Mouse (Mus musculus) midbrain, embryonic 11.5 days (tissue): ENCODE data around the gene Tardbp. TPM values are rescaled to one million over a fixed set of nuclear protein-coding genes. Genes with fewer than 3 reads are reported as not detected.
A peak's percentile ranks its signal among the peaks of the same experiment; 100 is the strongest.

Experiments
- ATAC-seq: fragments of 200-750 bp; cut with Nextera tagmentation; 2 replicates; pipeline ENCODE4 v1.8.0; 2017; ENCODE audit warnings: moderate TSS enrichment, moderate library complexity; ENCODE audit not compliant: low FRiP score
- DNase-seq: peaks from one replicate; pipeline ENCODE4 v3.0.0; 2015; ENCODE audit warnings: low spot score; ENCODE audit errors: missing footprints
- H3K27ac ChIP-seq: fragments of 300-500 bp; sonication (generic); 2 replicates; pipeline ENCODE4 v1.5.1; 2014; ENCODE audit warnings: low read depth, low read length
- H3K27me3 ChIP-seq: fragments of 300-500 bp; sonication (generic); 2 replicates; pipeline ENCODE4 v1.6.1; 2014; ENCODE audit warnings: mild to moderate bottlenecking, low read length, moderate library complexity, mixed read lengths; ENCODE audit not compliant: control insufficient read depth, insufficient read depth
- H3K36me3 ChIP-seq: fragments of 300-500 bp; sonication (generic); 2 replicates; pipeline ENCODE4 v1.6.1; 2014; ENCODE audit warnings: mild to moderate bottlenecking, low read length, moderate library complexity, mixed read lengths; ENCODE audit not compliant: control insufficient read depth, insufficient read depth
- H3K4me1 ChIP-seq: fragments of 300-500 bp; sonication (generic); 2 replicates; pipeline ENCODE4 v1.6.1; 2014; ENCODE audit warnings: low read length; ENCODE audit not compliant: control insufficient read depth, insufficient read depth
- H3K4me2 ChIP-seq: fragments of 300-500 bp; sonication (generic); 2 replicates; pipeline ENCODE4 v1.6.1; 2014; ENCODE audit warnings: mild to moderate bottlenecking, moderate library complexity
- H3K4me3 ChIP-seq: fragments of 300-500 bp; sonication (generic); 2 replicates; pipeline ENCODE4 v1.5.1; 2014; ENCODE audit warnings: low read depth, low read length
- H3K9ac ChIP-seq: fragments of 300-500 bp; sonication (generic); 2 replicates; pipeline ENCODE4 v1.6.1; 2014; ENCODE audit warnings: low read length
- H3K9me3 ChIP-seq: fragments of 300-500 bp; sonication (generic); 2 replicates; pipeline ENCODE4 v1.6.1; 2016; ENCODE audit warnings: low read length; ENCODE audit not compliant: control insufficient read depth
- WGBS: fragments of 180-500 bp; shearing (Covaris S2); extraction: QIAGEN DNeasy Blood & Tissue Kit; methylation state at CpG from one replicate; pipeline ENCODE4 v1.1.7; 2014; 5-methylcytosine and 5-hydroxymethylcytosine counted together
- polyA plus RNA-seq: library from polyadenylated mRNA; unstranded; fragments of >200 nt; fragmentation: Nextera tagmentation; extraction: Ambion mirVana; gene quantifications from 2 replicates; pipeline ENCODE4 v1.2.1, GENCODE M21; 2014

Tardbp gene
- 216 and 221 TPM in 2 replicates for polyA plus RNA-seq

GRCm38 (mm10) chr4:148626623-148627185 is at the start of gene Tardbp:
Tardbp (minus strand) TSS chr4:148627019.
- peak; percentile 100 for DNase-seq
- Histone ChIP-seq H3K27ac (peak within 1 kb of the TSS; percentile 85), H3K9me3 (no peaks in the 10 kb centered on the region), H3K9ac (peak within 1 kb of the TSS; percentile 100), H3K4me1 (0 out of 2 replicates have a peak, but pooled peaks cover 5% of the 10 kb centered on the region), H3K36me3 (peaks cover 21% of the 10 kb centered on the region), H3K4me2 (peak within 1 kb of the TSS; percentile 63), H3K27me3 (no peaks in the 10 kb centered on the region), H3K4me3 (peak within 1 kb of the TSS; percentile 99)
- peak; percentile 96 for ATAC-seq
- WGBS: under 1% methylated on average over 51 of the region's 51 CpGs

GRCm38 (mm10) chr4:148676188-148676960 is 49.6 kb upstream of the Tardbp start:
- no peak overlapping the region for H3K9ac ChIP-seq
- H3K4me2 ChIP-seq: no peak overlapping the region
- no peaks in the 10 kb centered on the region for H3K36me3 ChIP-seq
- no peak for DNase-seq
- no peaks in the 10 kb centered on the region for H3K9me3 ChIP-seq
- H3K27ac ChIP-seq: no peak overlapping the region
- ATAC-seq: peak; percentile 61
- no peaks in the 10 kb centered on the region for H3K27me3 ChIP-seq
- H3K4me3 ChIP-seq: no peak overlapping the region
- H3K4me1 ChIP-seq: peaks cover 7% of the 10 kb centered on the region
- WGBS: 43% methylated on average over 16 of the region's 16 CpGs

- Histone ChIP-seq H3K27ac (no peak overlapping the region), H3K4me2 (no peak overlapping the region), H3K9ac (no peak overlapping the region), H3K27me3 (no peaks in the 10 kb centered on the region), H3K4me3 (no peak overlapping the region), H3K4me1 (peaks cover 7% of the 10 kb centered on the region), H3K9me3 (no peaks in the 10 kb centered on the region), H3K36me3 (no peaks in the 10 kb centered on the region)
- no peak for ATAC-seq
- DNase-seq: no peak
- WGBS: 63% methylated on average over 7 of the region's 7 CpGs
Observed at GRCm38 (mm10) chr4:148675043-148675442, 48.2 kb upstream of the Tardbp start.

- Histone ChIP-seq H3K36me3 (no peaks in the 10 kb centered on the region), H3K4me1 (peaks cover 2% of the 10 kb centered on the region), H3K27me3 (no peaks in the 10 kb centered on the region), H3K27ac (no peak overlapping the region), H3K4me3 (no peak overlapping the region), H3K9ac (no peak overlapping the region), H3K9me3 (no peaks in the 10 kb centered on the region), H3K4me2 (no peak overlapping the region)
- ATAC-seq: no peak
- no peak for DNase-seq
- 61% methylated on average over 16 of the region's 16 CpGs for WGBS
Observed at GRCm38 (mm10) chr4:148671230-148671947, 44.6 kb upstream of the Tardbp start.

- H3K9me3 ChIP-seq: no peaks in the 10 kb centered on the region
- no peak overlapping the region for H3K27ac ChIP-seq
- no peaks in the 10 kb centered on the region for H3K36me3 ChIP-seq
- H3K4me1 ChIP-seq: peaks cover 2% of the 10 kb centered on the region; the same call in 1 of the 2 replicates
- no peak overlapping the region for H3K9ac ChIP-seq
- no peak overlapping the region for H3K4me2 ChIP-seq
- ATAC-seq: no peak
- no peak overlapping the region for H3K4me3 ChIP-seq
- 89% methylated on average over 15 of the region's 15 CpGs for WGBS
- peaks cover 2% of the 10 kb centered on the region; the same call in 1 of the 2 replicates for H3K27me3 ChIP-seq
- DNase-seq: no peak
Observed at GRCm38 (mm10) chr4:148667006-148667755, 40.4 kb upstream of the Tardbp start.

GRCm38 (mm10) chr4:148664021-148664420 is 37.2 kb upstream of the Tardbp start:
- Histone ChIP-seq H3K4me2 (no peak overlapping the region), H3K27ac (no peak overlapping the region), H3K4me3 (no peak overlapping the region), H3K9me3 (no peaks in the 10 kb centered on the region), H3K36me3 (no peaks in the 10 kb centered on the region), H3K27me3 (peaks cover 2% of the 10 kb centered on the region; the same call in 1 of the 2 replicates), H3K4me1 (peaks cover 2% of the 10 kb centered on the region; the same call in 1 of the 2 replicates), H3K9ac (no peak overlapping the region)
- DNase-seq (no peak), ATAC-seq (no peak)
- 61% methylated on average over 6 of the region's 6 CpGs for WGBS

- 81% methylated on average over 7 of the region's 7 CpGs for WGBS
- no peak overlapping the region for H3K9ac ChIP-seq
- no peak for ATAC-seq
Observed at GRCm38 (mm10) chr4:148663326-148663725, 36.5 kb upstream of the Tardbp start.

GRCm38 (mm10) chr4:148662168-148662965 is 35.5 kb upstream of the Tardbp start:
- DNase-seq (peak; percentile 98), ATAC-seq (peak; percentile 58; the same call in 1 of the 2 replicates)
- no peak overlapping the region for H3K4me3 ChIP-seq
- H3K9me3 ChIP-seq: no peaks in the 10 kb centered on the region
- H3K27me3 ChIP-seq: peaks cover 2% of the 10 kb centered on the region; the same call in 1 of the 2 replicates
- peaks cover 2% of the 10 kb centered on the region; the same call in 1 of the 2 replicates for H3K4me1 ChIP-seq
- no peak overlapping the region for H3K27ac ChIP-seq
- H3K36me3 ChIP-seq: no peaks in the 10 kb centered on the region
- 40% methylated on average over 21 of the region's 21 CpGs for WGBS
- H3K4me2 ChIP-seq: peak overlapping the region; percentile 20; the same call in 1 of the 2 replicates
- no peak overlapping the region for H3K9ac ChIP-seq

More at GRCm38 (mm10) chr4:148663326-148663725, 36.5 kb upstream of the Tardbp start:
- Histone ChIP-seq H3K4me2 (no peak overlapping the region), H3K27ac (no peak overlapping the region), H3K36me3 (no peaks in the 10 kb centered on the region), H3K4me1 (peaks cover 2% of the 10 kb centered on the region; the same call in 1 of the 2 replicates), H3K4me3 (no peak overlapping the region), H3K9me3 (no peaks in the 10 kb centered on the region), H3K27me3 (peaks cover 2% of the 10 kb centered on the region; the same call in 1 of the 2 replicates)
- DNase-seq: no peak
